Mouse (Mus musculus) thymus, adult 2 months (tissue): ENCODE measurements around the gene Prkci.

Experiments
- CTCF ChIP-seq: fragments of 200-500 bp; IDR thresholded peaks from 2 replicates; pipeline ENCODE4 v1.5.1; 2012; ENCODE audit warnings: mild to moderate bottlenecking, control low read depth, low read length, moderate library complexity, borderline replicate concordance; ENCODE audit not compliant: control insufficient read depth, poor library complexity, insufficient read depth; ENCODE audit errors: extremely low read depth
- POLR2A ChIP-seq: fragments of 200-500 bp; IDR thresholded peaks from 2 replicates; pipeline ENCODE4 v1.6.1; 2012; ENCODE audit warnings: mild to moderate bottlenecking, low read length, control low read depth, moderate library complexity; ENCODE audit not compliant: control insufficient read depth, poor library complexity, insufficient read depth; ENCODE audit errors: extremely low read depth

DNA sequence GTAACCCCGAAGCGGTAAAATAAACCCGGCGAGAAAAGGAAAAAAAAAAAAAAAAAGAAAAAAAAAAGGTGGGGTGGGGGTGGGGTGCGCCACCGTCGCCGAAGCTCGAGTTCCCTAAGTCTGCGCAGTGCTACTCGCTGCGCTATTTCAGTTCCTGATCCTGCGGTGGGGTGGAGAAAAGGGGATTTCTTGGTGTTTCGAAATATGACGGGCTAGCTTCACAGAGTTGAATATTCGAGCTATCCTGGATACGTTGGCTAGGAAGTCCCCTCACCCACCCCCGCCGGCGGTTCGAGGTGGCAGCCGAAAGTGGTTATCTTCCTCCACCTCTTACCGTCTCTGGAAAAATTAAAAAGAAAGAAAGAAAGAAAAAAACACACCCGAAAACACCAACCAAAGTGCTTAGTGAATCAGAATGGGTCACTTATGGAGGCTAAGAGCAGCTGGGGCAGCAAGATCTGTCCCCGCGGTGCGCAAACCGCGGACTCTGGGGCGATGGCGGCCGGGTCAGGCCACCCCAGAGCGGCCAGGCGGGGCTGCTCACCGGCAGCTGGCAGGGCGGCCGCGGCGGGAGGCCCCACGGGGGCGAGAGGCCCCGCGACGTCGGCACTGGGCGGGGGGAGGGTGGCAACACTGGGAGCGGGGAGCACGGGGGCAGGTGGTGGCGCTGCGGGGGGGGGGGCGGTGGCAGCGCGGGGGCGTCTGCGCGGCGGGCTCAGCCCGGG is 98.2 kb downstream of the Prkci start:
- TF ChIP-seq CTCF: peak; percentile 53; the same call in 1 of the 2 replicates
- no peak; the same call in 1 of the 2 replicates for TF ChIP-seq POLR2A
